Mouse (Mus musculus) T-helper 17 cell (primary cell): Measurements from ENCODE around the gene Rnf180.

Experiments used
- in situ Hi-C, 2 experiments: fragments of 300-600 bp; cut with MboI, MseI; formaldehyde crosslinking; loops; 1 replicate in 1 of 2; 2 replicates in 1 of 2; pipeline ENCODE4 v1.15.1; 2025; ENCODE audit warnings: high pct_unique_total_duplicates in 2 of 2

The Rnf180 gene

GRCm38 (mm10) chr13:105256757-105257433 is 37.7 kb downstream of the Rnf180 start:
- in situ Hi-C loops: loop anchor here in 1 of 2 experiments (25.0 kb wide), 1 partner anchor 1455 kb away; no protein-coding TSS in a partner anchor

- in situ Hi-C loops: loop anchor here in 1 of 2 experiments (25.0 kb wide), 1 partner anchor 1462 kb away; no protein-coding TSS in a partner anchor
Measured at GRCm38 (mm10) chr13:105250767-105251166, 43.8 kb downstream of the Rnf180 start.

DNA sequence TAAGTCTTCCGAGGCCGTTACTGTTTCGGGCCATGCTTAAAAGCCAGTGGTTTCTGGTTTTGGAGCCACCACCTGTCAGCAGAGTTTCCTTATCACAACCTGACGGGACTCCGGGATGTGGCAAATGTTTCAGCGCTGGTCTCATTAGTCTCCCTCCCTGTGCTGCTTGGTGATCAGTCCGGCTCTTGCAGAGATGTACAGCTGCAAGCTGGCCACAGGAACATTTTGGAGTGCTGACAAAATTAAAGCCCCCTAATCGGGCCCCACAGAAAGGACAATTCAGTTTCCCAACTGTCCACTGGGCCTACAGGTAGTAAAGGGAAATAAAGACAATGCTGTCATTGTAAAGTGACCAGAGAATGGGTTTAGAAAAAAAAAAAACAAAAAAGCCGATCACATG is 44.4 kb downstream of the Rnf180 start:
- in situ Hi-C loops: loop anchor here in 1 of 2 experiments (25.0 kb wide), 1 partner anchor 1462 kb away; no protein-coding TSS in a partner anchor

GRCm38 (mm10) chr13:105249599-105249998 is 45.0 kb downstream of the Rnf180 start:
- in situ Hi-C loops: no loop called here

DNA sequence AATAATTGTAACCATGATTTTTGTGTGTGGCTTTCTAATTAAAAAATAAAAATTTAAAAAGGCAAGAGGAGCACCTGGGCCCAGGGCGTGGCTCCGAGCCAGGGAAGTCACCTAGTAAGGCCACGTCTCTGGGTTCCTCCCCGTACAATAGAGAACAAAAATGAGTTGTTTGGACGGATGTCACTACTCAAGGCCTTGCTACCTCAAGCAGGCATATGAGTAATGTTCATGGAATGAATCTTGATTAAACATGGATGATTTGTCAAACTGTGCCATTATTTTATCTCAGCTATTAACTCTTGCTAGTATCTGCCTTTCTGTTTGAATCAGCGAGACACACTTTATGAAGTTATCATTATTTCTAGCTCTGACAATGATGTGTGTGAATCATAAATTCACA is 46.9 kb downstream of the Rnf180 start:
- in situ Hi-C loops: no loop called here

DNA sequence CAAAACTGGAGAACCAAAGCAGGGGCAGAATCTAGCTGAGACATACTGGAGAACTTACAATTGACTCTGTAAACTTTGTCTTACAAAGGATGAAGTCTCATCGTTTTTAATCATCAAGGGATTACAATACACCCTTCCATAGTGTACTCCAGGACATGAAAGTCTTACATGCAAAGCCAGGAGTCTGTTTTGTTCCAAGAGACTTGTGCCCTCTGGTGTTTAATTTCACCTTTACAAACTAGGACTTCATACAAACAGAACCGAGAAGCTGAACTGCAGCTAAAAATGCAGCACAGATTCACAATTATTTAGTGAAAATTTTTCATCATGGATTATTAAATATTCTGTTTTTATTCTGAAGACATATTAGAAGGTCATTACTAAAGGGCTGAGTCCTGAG is 53.8 kb downstream of the Rnf180 start:
- in situ Hi-C loops: no loop called here

GRCm38 (mm10) chr13:105227126-105227525 is 67.5 kb downstream of the Rnf180 start:
- in situ Hi-C loops: loop anchor here in 1 of 2 experiments (5.0 kb wide), 1 partner anchor 280 kb away; no protein-coding TSS in a partner anchor

DNA sequence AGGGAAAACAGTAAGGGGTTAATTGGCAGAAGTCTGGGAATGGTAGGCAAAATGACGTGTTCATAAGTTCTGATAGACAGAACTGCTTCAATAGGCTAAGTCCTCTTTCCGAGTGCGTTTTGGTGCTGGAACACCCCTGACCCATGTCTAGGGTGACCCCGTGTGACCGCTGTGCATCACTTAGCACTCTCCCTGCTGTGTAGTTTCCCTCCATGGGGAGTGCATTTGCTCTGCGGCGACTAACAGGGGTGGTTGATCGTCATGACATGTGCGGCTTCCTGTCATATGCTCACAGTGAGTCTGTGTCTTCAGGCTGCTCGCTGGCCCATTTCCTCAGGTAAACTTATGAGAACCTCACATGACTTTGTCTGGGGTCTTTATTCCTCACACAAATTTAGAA is 70.6 kb downstream of the Rnf180 start:
- in situ Hi-C loops: no loop called here

GRCm38 (mm10) chr13:105223147-105223546 is 71.5 kb downstream of the Rnf180 start:
- in situ Hi-C loops: no loop called here

GRCm38 (mm10) chr13:105222016-105222725 is 72.4 kb downstream of the Rnf180 start:
- in situ Hi-C loops: no loop called here

GRCm38 (mm10) chr13:105210746-105211145 is 83.9 kb downstream of the Rnf180 start:
- in situ Hi-C loops: no loop called here

DNA sequence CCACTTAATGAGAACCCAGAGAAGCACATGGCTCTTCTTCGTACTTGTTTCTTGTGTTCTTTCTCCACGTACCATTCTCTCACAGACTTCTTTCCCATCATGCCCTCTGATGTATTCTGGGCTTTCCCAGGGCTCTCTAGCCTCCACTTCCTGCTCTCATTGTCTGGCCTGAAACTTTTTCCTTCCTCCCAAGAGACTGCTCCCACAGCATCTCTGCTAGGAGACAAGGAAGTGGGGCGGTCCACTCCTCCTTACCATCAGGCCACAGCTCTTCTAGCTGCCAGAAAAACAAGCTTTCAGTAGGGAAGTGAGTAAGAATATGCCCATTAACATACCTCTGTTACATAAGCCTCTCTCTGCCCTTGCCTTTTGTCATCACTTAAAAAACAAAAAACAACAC is 90.8 kb downstream of the Rnf180 start:
- in situ Hi-C loops: no loop called here

DNA sequence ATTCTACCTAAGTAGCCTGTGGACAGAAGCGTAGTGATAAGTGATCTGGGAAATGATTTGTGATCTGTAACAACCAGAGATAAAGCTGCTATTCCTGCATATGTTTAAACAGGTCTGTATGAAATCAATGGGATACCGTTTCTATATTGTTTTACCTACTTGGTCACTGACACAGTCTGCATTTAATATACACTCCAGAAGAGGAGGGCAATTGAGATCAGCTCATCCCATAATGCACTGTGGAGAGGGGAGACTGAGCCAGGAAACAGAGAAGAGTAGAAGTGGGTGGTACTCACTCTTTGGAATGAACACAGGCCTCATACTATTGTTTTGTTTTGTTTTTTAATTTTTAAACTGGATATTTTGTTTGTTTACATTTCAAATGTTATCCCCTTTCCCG is 96.0 kb downstream of the Rnf180 start:
- in situ Hi-C loops: no loop called here

GRCm38 (mm10) chr13:105198028-105198427 is 96.6 kb downstream of the Rnf180 start:
- in situ Hi-C loops: no loop called here

DNA sequence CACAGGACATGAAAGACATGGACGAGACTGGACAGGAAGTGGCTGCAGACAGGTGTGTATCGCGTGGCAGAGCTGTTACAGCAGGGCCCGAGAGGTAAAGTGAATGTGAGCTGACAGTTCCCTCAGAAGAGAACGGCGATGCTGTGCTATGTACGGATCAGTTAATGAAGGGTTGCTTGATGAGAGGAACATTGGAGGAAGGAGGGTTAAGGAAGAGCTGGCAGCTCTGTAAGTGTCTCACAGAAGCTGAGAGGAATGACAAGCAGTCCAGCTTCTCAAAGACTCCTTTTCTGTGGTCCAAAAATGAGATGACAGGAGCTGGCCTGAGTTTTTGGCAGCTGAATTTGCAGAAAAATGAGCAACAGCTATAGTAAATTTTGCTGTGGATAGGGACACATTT is 101.0 kb downstream of the Rnf180 start:
- in situ Hi-C loops: no loop called here

DNA sequence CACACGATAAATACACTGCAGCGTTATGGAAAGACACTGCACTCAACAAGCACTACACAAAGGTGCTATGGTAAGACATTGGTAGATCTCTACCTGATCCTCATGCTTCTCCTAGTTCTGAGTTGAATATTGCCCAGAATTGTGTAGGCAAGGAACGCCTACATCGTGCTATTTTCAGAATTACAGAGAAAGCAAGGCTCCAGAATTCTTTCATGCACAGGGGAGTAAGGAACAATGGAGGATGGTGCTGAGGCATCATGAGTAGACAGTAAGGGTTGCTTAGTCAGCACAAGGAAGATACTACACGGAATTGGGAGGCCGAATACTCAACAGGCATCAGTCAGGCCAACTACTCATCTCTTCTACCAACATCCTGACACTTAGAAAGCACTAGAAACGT is 105.9 kb downstream of the Rnf180 start:
- in situ Hi-C loops: no loop called here

- in situ Hi-C loops: no loop called here
Measured at GRCm38 (mm10) chr13:105180781-105181180, 113.8 kb downstream of the Rnf180 start.

DNA sequence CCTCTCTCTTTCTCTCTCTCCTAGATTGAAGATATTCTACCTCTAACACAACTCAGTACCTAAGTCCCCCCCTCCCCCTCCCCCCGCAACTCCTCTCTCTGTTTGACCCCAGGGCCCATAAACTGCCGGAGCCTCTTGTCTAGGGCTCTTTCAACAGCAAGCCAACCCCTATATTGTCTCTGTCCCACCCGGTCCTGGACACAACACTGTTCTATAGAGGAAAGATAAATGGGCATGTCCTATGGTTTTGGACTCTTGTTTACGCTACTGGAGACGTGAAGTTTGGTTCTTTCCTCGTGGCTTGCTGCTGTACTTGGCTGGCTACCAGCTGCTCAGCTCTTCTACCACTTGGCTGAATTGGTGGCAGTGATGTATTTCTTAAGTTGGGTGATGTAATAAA is 129.2 kb downstream of the Rnf180 start:
- in situ Hi-C loops: no loop called here

GRCm38 (mm10) chr13:105153955-105154354 is 140.7 kb downstream of the Rnf180 start:
- in situ Hi-C loops: loop anchor here in 1 of 2 experiments (10.0 kb wide), 1 partner anchor 209 kb away; no protein-coding TSS in a partner anchor

GRCm38 (mm10) chr13:105150006-105150405 is 144.6 kb downstream of the Rnf180 start:
- in situ Hi-C loops: loop anchor here in 1 of 2 experiments (10.0 kb wide), 1 partner anchor 205 kb away; no protein-coding TSS in a partner anchor

DNA sequence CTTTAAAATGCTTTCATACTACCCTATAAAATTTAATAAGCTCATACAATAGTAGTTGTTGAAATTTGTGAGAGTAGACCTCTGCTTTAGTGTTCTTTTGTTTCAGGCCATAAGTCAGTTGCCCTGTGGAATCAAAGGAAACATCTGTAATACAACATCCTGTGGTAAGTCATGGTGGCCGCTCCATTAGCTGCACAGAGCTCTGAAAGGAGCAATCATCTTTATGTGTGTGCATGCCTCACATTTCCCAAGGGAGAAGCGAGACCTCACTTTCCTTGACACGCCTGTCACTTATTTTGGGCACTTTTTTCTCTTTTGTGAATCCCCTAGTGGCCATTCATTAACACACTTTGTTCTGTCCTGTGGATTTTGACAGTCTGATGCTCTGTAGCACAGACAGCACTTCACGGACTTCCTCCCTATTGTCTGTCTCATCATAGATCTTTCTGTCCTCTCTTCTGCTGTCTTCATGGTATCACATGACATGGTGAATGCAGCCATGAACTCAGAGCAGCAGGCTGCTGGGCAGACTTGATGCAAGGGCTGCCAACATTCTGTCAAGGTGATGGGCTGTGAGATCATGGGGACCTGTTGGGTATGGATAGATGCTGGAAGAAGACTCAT is 146.7 kb downstream of the Rnf180 start:
- in situ Hi-C loops: no loop called here

GRCm38 (mm10) chr13:105146827-105147226 is 147.8 kb downstream of the Rnf180 start:
- in situ Hi-C loops: no loop called here
